Mouse (Mus musculus): ENCODE results near the gene Gm17622.

- TF ChIP-seq CTCF (IDR thresholded peaks at IDR 0.05; ENCODE audit: borderline replicate concordance, insufficient read depth, low read length) (no peak), POLR2A (IDR thresholded peaks at IDR 0.05; ENCODE audit: low read depth, low read length) (no peak)
Measured at GRCm38 (mm10) chr13:96505661-96506060, 15.1 kb downstream of the Gm17622 start.

Measured in embryonic fibroblast, embryonic 13.5 days (primary cell).